ENCODE assay signal across 9 mouse cellular contexts in genomic region chr2:19415063-19415521, GRCm38 (mm10). TPM values are rescaled to one million over a fixed set of nuclear protein-coding genes. Genes with fewer than 3 reads are reported as not detected.
DNase-seq lines count a peak whose midpoint lies in the region; ATAC-seq lines count a peak whose summit lies in the region.
"Had no signal": no experiment of that assay in that cellular context is flagged by ENCODE, and none has a peak within 500 bp of the region (broad histone marks: within the 10 kb centered on the region; RNA-seq: fewer than 3 reads in every experiment).

No protein-coding gene starts in this region.

- 2% methylated on average over 6 of the region's 6 CpGs for WGBS in embryonic facial prominence, embryonic 15.5 days

- 0 out of 2 replicates have a peak, but pooled peaks cover 5% of the 10 kb centered on the region for H3K4me1 ChIP-seq in embryonic facial prominence, embryonic 15.5 days

- no peak overlapping the region for H3K27ac ChIP-seq in embryonic facial prominence, embryonic 15.5 days (replicated peaks)

- peak overlapping the region; percentile 31 for H3K4me3 ChIP-seq in embryonic facial prominence, embryonic 15.5 days (replicated peaks)

- no peak for ATAC-seq in embryonic facial prominence, embryonic 15.5 days (ENCODE audit: insufficient number of reproducible peaks, low FRiP score, low TSS enrichment, low read depth)

- peak; percentile 71 for DNase-seq in left cerebral cortex, adult 11 months (ENCODE audit: low spot score)
- DNase-seq in left cerebral cortex, postnatal 36 days (ENCODE audit: low spot score in 2 of 2): no peak
- peak; percentile 85 for DNase-seq in brain, adult 2 months (ENCODE audit: low read depth, low spot score)
- peak; percentile 24 to 45 for DNase-seq in heart, postnatal 36 days
- peak; percentile 41 to 86 for DNase-seq in layer of hippocampus, adult 18-20 months (ENCODE audit: low spot score in 2 of 2)
- DNase-seq in lung, postnatal 25 days (ENCODE audit: low spot score): peak; percentile 77
- peak; percentile 12 for DNase-seq in right cerebral cortex, postnatal 25 days

- intact Hi-C loops in left cerebral cortex, postnatal 36 days (cut with DNase I): loop anchor here (1.0 to 5.0 kb wide), 3 partner anchors 104 to 1362 kb away; no protein-coding TSS in a partner anchor
- intact Hi-C loops in heart, postnatal 36 days (cut with DNase I): loop anchor here (1.0 to 5.0 kb wide), 3 partner anchors 103 to 502 kb away; no protein-coding TSS in a partner anchor

- no peaks in the 10 kb centered on the region for H3K36me3 ChIP-seq in embryonic facial prominence, embryonic 15.5 days

- no peak overlapping the region for H3K9ac ChIP-seq in embryonic facial prominence, embryonic 15.5 days

- H3K9me3 ChIP-seq in embryonic facial prominence, embryonic 15.5 days (replicated peaks): no peaks in the 10 kb centered on the region

- 0 out of 2 replicates have a peak, but pooled peaks cover 7% of the 10 kb centered on the region for H3K27me3 ChIP-seq in embryonic facial prominence, embryonic 15.5 days

- H3K4me2 ChIP-seq in embryonic facial prominence, embryonic 15.5 days (replicated peaks): peak overlapping the region; percentile 50

RNA-seq across cellular contexts. Expression of gene Ptf1a, which starts 30.4 kb away (rescaled TPM):
- not detected for total RNA-seq in left cerebral cortex, postnatal 36 days (2021)
- not detected in 2 replicates for polyA plus RNA-seq in embryonic facial prominence, embryonic 15.5 days (2015; fragmentation: Nextera tagmentation; extraction: Ambion mirVana)
- total RNA-seq in heart, postnatal 36 days (2021): not detected
- total RNA-seq in layer of hippocampus, adult 18-20 months (2021): not detected
- total RNA-seq: adrenal gland, adult 18-20 months had no signal

RNA-seq across cellular contexts. Expression of gene Msrb2, which starts 43.9 kb away (rescaled TPM):
- 10 to 100 TPM; 16.2 to 24.3 TPM for total RNA-seq in left cerebral cortex, postnatal 36 days (2021)
- polyA plus RNA-seq in embryonic facial prominence, embryonic 15.5 days (2015; fragmentation: Nextera tagmentation; extraction: Ambion mirVana): 27.7 and 29.0 TPM in 2 replicates
- total RNA-seq in heart, postnatal 36 days (2021): 10 to 100 TPM; 64.8 to 68.8 TPM
- total RNA-seq in layer of hippocampus, adult 18-20 months (2021): 10 to 100 TPM; 33.7 to 34.1 TPM

Comparison
In these comparisons a context has a peak if more than half of its experiments do, and no peak if none do; other contexts are left out.
1. DNase-seq: peak in left cerebral cortex, adult 11 months (single experiment), brain, adult 2 months (single experiment), heart, postnatal 36 days (2 of 2), layer of hippocampus, adult 18-20 months (2 of 2), lung, postnatal 25 days (single experiment) and right cerebral cortex, postnatal 25 days (single experiment); none in left cerebral cortex, postnatal 36 days (0 of 2).